Mouse (Mus musculus) gastrocnemius, postnatal 14 days (tissue): ENCODE results near the gene Gm16253. TPM values are rescaled to one million over a fixed set of nuclear protein-coding genes. Genes with fewer than 3 reads are reported as not detected.

Experiments
- DNase-seq: peaks from one replicate; pipeline ENCODE4 v3.0.0; 2021; ENCODE audit warnings: mixed read lengths
- intact Hi-C: fragments of 180-260 bp; cut with DNase I; formaldehyde crosslinking; loops from one replicate; pipeline ENCODE4 v1.15.1; 2025; ENCODE audit warnings: low total_unique reads
- total RNA-seq, 2 experiments: library from RNA; stranded (reverse); gene quantifications; 2 replicates each; pipeline ENCODE4 v1.2.3; 2021

Gene Gm16253
- total RNA-seq, 2 experiments from 2014 or later = 1.2 to 1.5 TPM

GRCm38 (mm10) chr3:96569966-96570605, 6.7 kb upstream of the Gm16253 start:
- no peak for DNase-seq
- intact Hi-C loops = no loop called here

- intact Hi-C loops = no loop called here
- DNase-seq = no peak
These were observed 6.1 kb upstream of the Gm16253 start for GRCm38 (mm10) chr3:96570643-96571042.

GRCm38 (mm10) chr3:96571336-96571735, 5.4 kb upstream of the Gm16253 start:
- intact Hi-C loops = no loop called here
- DNase-seq = no peak

GRCm38 (mm10) chr3:96571896-96572698, 4.7 kb upstream of the Gm16253 start:
- intact Hi-C loops = no loop called here
- peak; percentile 36 for DNase-seq

GRCm38 (mm10) chr3:96573611-96574511, 2.9 kb upstream of the Gm16253 start:
- DNase-seq = no peak
- intact Hi-C loops = no loop called here

- DNase-seq = peak; percentile 71
- intact Hi-C loops = no loop called here
These were observed 1.4 kb upstream of the Gm16253 start for GRCm38 (mm10) chr3:96575272-96575984.

- intact Hi-C loops = no loop called here
- DNase-seq = peak; percentile 80
These were observed 652 bp upstream of the Gm16253 start for GRCm38 (mm10) chr3:96576005-96576658.

GRCm38 (mm10) chr3:96577566-96577965, 782 bp downstream of the Gm16253 start:
- DNase-seq = no peak
- intact Hi-C loops = no loop called here

GRCm38 (mm10) chr3:96578561-96579238, 1.9 kb downstream of the Gm16253 start:
- intact Hi-C loops = no loop called here
- no peak for DNase-seq

- no peak for DNase-seq
- intact Hi-C loops = no loop called here
These were observed 2.5 kb downstream of the Gm16253 start for GRCm38 (mm10) chr3:96579239-96579750.

- peak; percentile 88 for DNase-seq
- intact Hi-C loops = loop anchor here (2.0 kb wide), 1 partner anchor 31 kb away; no protein-coding TSS in a partner anchor
These were observed 3.2 kb downstream of the Gm16253 start for GRCm38 (mm10) chr3:96579885-96580454.

GRCm38 (mm10) chr3:96581141-96581540, 4.4 kb downstream of the Gm16253 start:
- intact Hi-C loops = loop anchor here (2.0 kb wide), 1 partner anchor 32 kb away; no protein-coding TSS in a partner anchor
- no peak for DNase-seq

GRCm38 (mm10) chr3:96581771-96582515, 5.2 kb downstream of the Gm16253 start:
- no peak for DNase-seq
- intact Hi-C loops = loop anchor here (2.0 kb wide), 1 partner anchor 33 kb away; no protein-coding TSS in a partner anchor

GRCm38 (mm10) chr3:96583386-96583785, 6.6 kb downstream of the Gm16253 start:
- intact Hi-C loops = no loop called here

GRCm38 (mm10) chr3:96590657-96591056, 13.9 kb downstream of the Gm16253 start:
- no peak for DNase-seq
- intact Hi-C loops = no loop called here

More at GRCm38 (mm10) chr3:96583386-96583785, 6.6 kb downstream of the Gm16253 start:
- DNase-seq = no peak

- DNase-seq = no peak
These were observed 16.6 kb downstream of the Gm16253 start for GRCm38 (mm10) chr3:96593374-96593773.

More at GRCm38 (mm10) chr3:96593374-96593773, 16.6 kb downstream of the Gm16253 start:
- intact Hi-C loops = no loop called here
